11 mouse cellular contexts compared by ENCODE assay signal in genomic region chr2:93899397-93900380, GRCm38 (mm10). TPM values are rescaled to one million over a fixed set of nuclear protein-coding genes. Genes with fewer than 3 reads are reported as not detected.
DNase-seq lines count a peak whose midpoint lies in the region; ATAC-seq and TF ChIP-seq lines count a peak whose summit lies in the region.
"Had no signal": no experiment of that assay in that cellular context is flagged by ENCODE, and none has a peak within 500 bp of the region (broad histone marks: within the 10 kb centered on the region; RNA-seq: fewer than 3 reads in every experiment).

No protein-coding gene starts in this region.

- no peak overlapping the region for H3K4me2 ChIP-seq in hindbrain, embryonic 11.5 days (replicated peaks; ENCODE audit: low read depth, low read length)
- H3K4me2 ChIP-seq in hindbrain, embryonic 12.5 days (replicated peaks): no peak overlapping the region
- no peak overlapping the region for H3K4me2 ChIP-seq in embryonic facial prominence, embryonic 14.5 days (ENCODE audit: low read depth, low read length)
- peak overlapping the region; percentile 30 for H3K4me2 ChIP-seq in myocyte (ENCODE audit: low read depth)
- H3K4me2 ChIP-seq: stomach, embryonic 15.5 days had no signal

- DNase-seq in hindbrain, embryonic 11.5 days (ENCODE audit: low spot score): peak; percentile 53
- DNase-seq in lung, postnatal 10 days: peak; percentile 43
- DNase-seq in lung, postnatal 14 days: no peak
- DNase-seq in embryonic facial prominence, embryonic 14.5 days (ENCODE audit: low spot score): peak; percentile 28
- DNase-seq in cerebellum, adult 11 months: no peak
- DNase-seq: gastrocnemius, postnatal 25 days had no signal

- 52% methylated on average over 16 of the region's 16 CpGs for WGBS in hindbrain, embryonic 11.5 days
- 49% methylated on average over 16 of the region's 16 CpGs for WGBS in hindbrain, embryonic 12.5 days
- WGBS in embryonic facial prominence, embryonic 14.5 days: 40% methylated on average over 16 of the region's 16 CpGs

- no peaks in the 10 kb centered on the region for H3K36me3 ChIP-seq in hindbrain, embryonic 11.5 days (ENCODE audit: control insufficient read depth, insufficient read depth, low read length)
- no peaks in the 10 kb centered on the region for H3K36me3 ChIP-seq in hindbrain, embryonic 12.5 days
- H3K36me3 ChIP-seq in embryonic facial prominence, embryonic 14.5 days (ENCODE audit: control insufficient read depth, insufficient read depth, low read length): no peaks in the 10 kb centered on the region
- H3K36me3 ChIP-seq in myocyte (ENCODE audit: control insufficient read depth, insufficient read depth): no peaks in the 10 kb centered on the region
- H3K36me3 ChIP-seq: stomach, embryonic 15.5 days had no signal

- no peaks in the 10 kb centered on the region for H3K9me3 ChIP-seq in hindbrain, embryonic 11.5 days (ENCODE audit: control insufficient read depth, low read length)
- no peaks in the 10 kb centered on the region for H3K9me3 ChIP-seq in hindbrain, embryonic 12.5 days (replicated peaks)
- no peaks in the 10 kb centered on the region for H3K9me3 ChIP-seq in embryonic facial prominence, embryonic 14.5 days (ENCODE audit: control insufficient read depth, low read length)
- H3K9me3 ChIP-seq: stomach, embryonic 15.5 days had no signal

- H3K9ac ChIP-seq in hindbrain, embryonic 11.5 days (ENCODE audit: low read depth, low read length): no peak overlapping the region
- no peak overlapping the region for H3K9ac ChIP-seq in hindbrain, embryonic 12.5 days
- no peak overlapping the region for H3K9ac ChIP-seq in embryonic facial prominence, embryonic 14.5 days (ENCODE audit: low read depth, low read length)
- H3K9ac ChIP-seq: stomach, embryonic 15.5 days had no signal

- no peaks in the 10 kb centered on the region for H3K79me2 ChIP-seq in myocyte (ENCODE audit: control insufficient read depth, insufficient read depth)

- H3K4me1 ChIP-seq in hindbrain, embryonic 11.5 days (replicated peaks; ENCODE audit: control insufficient read depth, insufficient read depth, low read length): no peaks in the 10 kb centered on the region
- H3K4me1 ChIP-seq in hindbrain, embryonic 12.5 days: no peaks in the 10 kb centered on the region
- peaks cover 5% of the 10 kb centered on the region; the same call in 1 of the 2 replicates for H3K4me1 ChIP-seq in embryonic facial prominence, embryonic 14.5 days (ENCODE audit: control insufficient read depth, insufficient read depth, low read length)
- H3K4me1 ChIP-seq: stomach, embryonic 15.5 days had no signal

- H3ac ChIP-seq in myocyte (ENCODE audit: control insufficient read depth, insufficient read length): no peak overlapping the region

- no peaks in the 10 kb centered on the region for H3K27me3 ChIP-seq in hindbrain, embryonic 11.5 days (ENCODE audit: control insufficient read depth, insufficient read depth, low read length)
- no peaks in the 10 kb centered on the region for H3K27me3 ChIP-seq in hindbrain, embryonic 12.5 days
- no peaks in the 10 kb centered on the region for H3K27me3 ChIP-seq in embryonic facial prominence, embryonic 14.5 days (replicated peaks; ENCODE audit: control insufficient read depth, insufficient read depth, low read length)
- no peaks in the 10 kb centered on the region for H3K27me3 ChIP-seq in myocyte (ENCODE audit: control insufficient read depth, insufficient read depth, insufficient read length)
- H3K27me3 ChIP-seq: stomach, embryonic 15.5 days had no signal

- no peak for ATAC-seq in hindbrain, embryonic 11.5 days (ENCODE audit: low FRiP score)
- ATAC-seq in hindbrain, embryonic 12.5 days (ENCODE audit: low FRiP score): no peak
- ATAC-seq in embryonic facial prominence, embryonic 14.5 days (ENCODE audit: low read depth): no peak
- ATAC-seq in megakaryocyte progenitor cell, adult 5-6 weeks (replicated peaks; ENCODE audit: poor library complexity): no peak
- ATAC-seq: CD4-positive, CD25-positive, alpha-beta regulatory T cell, adult 4 months had no signal

- H3K27ac ChIP-seq in hindbrain, embryonic 11.5 days (ENCODE audit: low read depth, low read length): no peak overlapping the region
- no peak overlapping the region for H3K27ac ChIP-seq in hindbrain, embryonic 12.5 days
- H3K27ac ChIP-seq in embryonic facial prominence, embryonic 14.5 days (replicated peaks; ENCODE audit: low read depth, low read length): no peak overlapping the region
- H3K27ac ChIP-seq: stomach, embryonic 15.5 days had no signal

- TF ChIP-seq POLR2A in myocyte (IDR thresholded peaks at IDR 0.05; ENCODE audit: insufficient read length, low read depth): no peak

- no peak overlapping the region for H3K4me3 ChIP-seq in hindbrain, embryonic 11.5 days (ENCODE audit: low read depth, low read length)
- no peak overlapping the region for H3K4me3 ChIP-seq in hindbrain, embryonic 12.5 days
- H3K4me3 ChIP-seq in embryonic facial prominence, embryonic 14.5 days (ENCODE audit: low read depth, low read length): no peak overlapping the region
- no peak overlapping the region for H3K4me3 ChIP-seq in myocyte
- H3K4me3 ChIP-seq: stomach, embryonic 15.5 days had no signal

TF ChIP-seq in myocyte, 11 proteins besides CTCF, POLR2A, EP300 and RAD21:
- TF ChIP-seq SRF (IDR thresholded peaks at IDR 0.05; ENCODE audit: control insufficient read depth, insufficient read length, low read depth) (no peak), MYOG (IDR thresholded peaks at IDR 0.05; ENCODE audit: control insufficient read depth in 1 of 3, insufficient read depth in 1 of 3, insufficient read length in 2 of 3, low read depth in 2 of 3) (no peak), E2F4 (IDR thresholded peaks at IDR 0.05; ENCODE audit: insufficient read depth) (no peak), REST (IDR thresholded peaks at IDR 0.05; ENCODE audit: insufficient read depth, insufficient read length) (peak; percentile 53), MAX (IDR thresholded peaks at IDR 0.05; ENCODE audit: low read depth) (no peak)
TF ChIP-seq in myocyte: peak in this region for 1.

RNA-seq across cellular contexts. Expression of gene Accsl, which starts 30.7 kb away (rescaled TPM):
- polyA plus RNA-seq in hindbrain, embryonic 11.5 days (2014; fragmentation: Nextera tagmentation; extraction: Ambion mirVana): 0.69 TPM in 1 of 2 replicates, not detected in the other
- polyA plus RNA-seq in hindbrain, embryonic 12.5 days (2016; fragmentation: Nextera tagmentation; extraction: Ambion mirVana): 0.09 and 0.51 TPM in 2 replicates
- polyA plus RNA-seq in embryonic facial prominence, embryonic 14.5 days (2014; fragmentation: Nextera tagmentation; extraction: Ambion mirVana): 0.53 TPM in 1 of 2 replicates, not detected in the other
- 0.06 TPM for polyA plus RNA-seq in myocyte (2012; fragmentation: generic; extraction: Trizol)
- total RNA-seq in megakaryocyte progenitor cell, adult 5-6 weeks (2015): not detected in 2 replicates
- not detected in 2 replicates for total RNA-seq in megakaryocyte progenitor cell, adult 5-6 weeks (2017)
- total RNA-seq: gastrocnemius, postnatal 25 days had no signal
- polyA plus RNA-seq: CD4-positive, CD25-positive, alpha-beta regulatory T cell, adult 4 months had no signal

RNA-seq across cellular contexts. Expression of gene Accs, which starts 49.9 kb away (rescaled TPM):
- 7.4 and 7.5 TPM in 2 replicates for polyA plus RNA-seq in hindbrain, embryonic 11.5 days (2014; fragmentation: Nextera tagmentation; extraction: Ambion mirVana)
- polyA plus RNA-seq in hindbrain, embryonic 12.5 days (2016; fragmentation: Nextera tagmentation; extraction: Ambion mirVana): 7.4 and 8.1 TPM in 2 replicates
- 5.7 and 7.0 TPM in 2 replicates for polyA plus RNA-seq in embryonic facial prominence, embryonic 14.5 days (2014; fragmentation: Nextera tagmentation; extraction: Ambion mirVana)
- 4.2 TPM for polyA plus RNA-seq in myocyte (2012; fragmentation: generic; extraction: Trizol)
- total RNA-seq in megakaryocyte progenitor cell, adult 5-6 weeks (2015): 11.0 and 12.1 TPM in 2 replicates
- 11.3 and 16.5 TPM in 2 replicates for total RNA-seq in megakaryocyte progenitor cell, adult 5-6 weeks (2017)

RNA-seq across cellular contexts. Expression of gene Gm13889, which starts 57.3 kb away (rescaled TPM):
- polyA plus RNA-seq in hindbrain, embryonic 11.5 days (2014; fragmentation: Nextera tagmentation; extraction: Ambion mirVana): 3.3 and 5.7 TPM in 2 replicates
- 7.0 and 7.9 TPM in 2 replicates for polyA plus RNA-seq in hindbrain, embryonic 12.5 days (2016; fragmentation: Nextera tagmentation; extraction: Ambion mirVana)
- 6.9 and 10.6 TPM in 2 replicates for polyA plus RNA-seq in embryonic facial prominence, embryonic 14.5 days (2014; fragmentation: Nextera tagmentation; extraction: Ambion mirVana)
- polyA plus RNA-seq in myocyte (2012; fragmentation: generic; extraction: Trizol): 6.1 TPM
- not detected in 2 replicates for total RNA-seq in megakaryocyte progenitor cell, adult 5-6 weeks (2015)
- total RNA-seq in megakaryocyte progenitor cell, adult 5-6 weeks (2017): not detected in 2 replicates
- polyA plus RNA-seq: CD4-positive, CD25-positive, alpha-beta regulatory T cell, adult 4 months had no signal

Comparison
In these comparisons a context has a peak if more than half of its experiments do, and no peak if none do; other contexts are left out.
1. DNase-seq: peak in hindbrain, embryonic 11.5 days (single experiment), lung, postnatal 10 days (single experiment) and embryonic facial prominence, embryonic 14.5 days (single experiment); none in lung, postnatal 14 days (single experiment) and cerebellum, adult 11 months (single experiment).